Mouse (Mus musculus): ENCODE measurements around the gene Gabrr3. TPM values are rescaled to one million over a fixed set of nuclear protein-coding genes. Genes with fewer than 3 reads are reported as not detected.

The Gabrr3 gene
- not detected in 4 replicates for total RNA-seq (2023)

DNA sequence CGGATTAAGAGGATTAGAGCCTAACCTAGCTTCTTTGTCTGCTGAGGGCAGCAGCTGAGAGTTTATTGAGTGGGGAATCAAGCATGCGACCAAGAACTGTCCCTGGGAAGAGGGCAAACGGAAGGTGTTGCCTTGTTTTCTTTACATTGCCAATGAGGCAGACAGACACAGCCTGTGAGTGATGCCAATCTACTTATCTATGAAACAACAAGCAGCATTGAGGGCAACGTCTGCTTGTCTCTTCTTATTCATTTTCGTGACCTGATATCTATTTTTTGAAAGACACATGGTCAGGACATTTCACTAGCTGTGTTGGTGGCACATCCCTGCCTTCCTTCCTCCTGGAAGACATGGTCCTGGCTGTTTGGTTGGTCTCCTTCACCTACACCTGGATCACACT is at the start of gene Gabrr3:
TSS of gene Gabrr3 (plus strand) at position 301 of the 400 bp plus-strand sequence.

GRCm38 (mm10) chr16:59363893-59364292 is 43.2 kb upstream of the Gabrr3 start, which contains the start of gene Olfr209:
Gene Olfr209 (minus strand): TSS chr16:59363993.

GRCm38 (mm10) chr16:59471637-59472278 is 64.6 kb downstream of the Gabrr3 start, which contains the start of gene Riox2:
Gene Riox2 (plus strand): TSS chr16:59471775.

Other genes starting within 250 kb of the Gabrr3 start
- gene Olfr196, start 236.9 kb upstream of the Gabrr3 start, total RNA-seq (2023), result not detected in 4 replicates
- gene Olfr198, start 203.8 kb upstream of the Gabrr3 start, total RNA-seq (2023), result not detected in 4 replicates
- gene Olfr199, start 187.6 kb upstream of the Gabrr3 start, total RNA-seq (2023), result not detected in 4 replicates
- not detected in 4 replicates for gene Olfr201, start 134.7 kb upstream of the Gabrr3 start, total RNA-seq (2023)
- gene Olfr202, start 120.5 kb upstream of the Gabrr3 start, total RNA-seq (2023), result not detected in 4 replicates
- not detected in 4 replicates for gene Olfr203, start 108.5 kb upstream of the Gabrr3 start, total RNA-seq (2023)
- gene Olfr204, start 89.1 kb upstream of the Gabrr3 start, total RNA-seq (2023), result not detected in 4 replicates
- not detected in 4 replicates for gene Olfr205, start 76.2 kb upstream of the Gabrr3 start, total RNA-seq (2023)
- not detected in 4 replicates for gene Olfr206, start 58.1 kb upstream of the Gabrr3 start, total RNA-seq (2023)
- not detected in 4 replicates for gene Olfr209, start 43.3 kb upstream of the Gabrr3 start, total RNA-seq (2023)
- 26.6 to 32.8 TPM (median 32.6 TPM) in 4 replicates for gene Riox2, start 64.4 kb downstream of the Gabrr3 start, total RNA-seq (2023)
- gene Crybg3, start 193.6 kb downstream of the Gabrr3 start, total RNA-seq (2023), result 6.8 to 10.9 TPM (median 8.5 TPM) in 4 replicates
- gene Arl6, start 232.1 kb downstream of the Gabrr3 start, total RNA-seq (2023), result 1.0 to 2.0 TPM (median 1.4 TPM) in 4 replicates

All from B cell, adult 62 days (primary cell).